Mouse (Mus musculus): Measurements from ENCODE around the gene Trim60. TPM values are rescaled to one million over a fixed set of nuclear protein-coding genes. Genes with fewer than 3 reads are reported as not detected.
"Not testable (repeated sequence)": the region's sequence is repeated elsewhere in the genome, so short reads cannot be mapped to it uniquely, and the experiment has no call there.

Gene Trim60
- polyA plus RNA-seq (2012; rRNA removed), result not detected in 2 replicates

- no peak for DNase-seq (ENCODE audit: low read depth)
Measured at GRCm38 (mm10) chr8:65018423-65018822, at the start of gene Trim60, which contains the start of gene Trim61. Gene Trim60, minus strand, starts transcription at chr8:65018584. Gene Trim61, minus strand, starts transcription at chr8:65018523.

DNA sequence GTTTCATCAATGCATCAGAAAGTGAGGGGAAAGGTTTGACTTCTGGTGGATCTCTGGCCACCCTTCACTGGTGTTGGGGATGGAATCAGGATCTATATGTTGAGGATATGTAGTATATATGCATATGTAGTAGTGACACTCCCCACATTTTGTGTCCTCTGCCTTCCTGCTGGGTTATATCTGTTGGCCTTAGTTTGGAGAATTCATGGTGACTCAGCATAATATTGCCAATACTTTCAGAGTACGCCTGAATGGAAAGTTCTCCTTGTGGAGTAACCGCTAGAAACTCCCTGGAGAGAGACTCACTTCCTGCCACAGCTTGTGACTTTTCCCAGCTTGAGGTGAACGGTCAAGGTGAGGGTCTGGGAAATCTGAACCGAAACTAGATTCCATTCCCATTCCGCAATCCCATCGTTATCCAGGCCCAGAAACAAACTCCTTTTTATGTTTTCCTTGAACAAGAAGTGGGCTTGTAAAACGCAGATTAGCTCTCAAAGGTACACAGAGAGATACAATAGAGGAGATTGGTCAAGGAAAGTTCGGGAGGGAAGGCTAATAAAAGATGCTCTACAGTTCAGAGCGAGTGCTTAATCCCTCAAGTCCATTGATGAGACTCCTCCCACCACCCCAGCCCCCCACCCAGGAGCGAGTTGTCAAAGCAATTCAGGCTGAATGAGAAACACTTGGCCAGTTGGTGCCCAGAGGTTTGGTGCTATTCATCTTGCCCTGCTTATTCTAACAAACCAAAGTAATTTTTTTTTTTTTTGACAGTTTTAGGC lies 49.5 kb upstream of the Trim60 start:
- DNase-seq (ENCODE audit: low read depth), result no peak

- DNase-seq (ENCODE audit: low read depth), result no peak
Measured at GRCm38 (mm10) chr8:65067031-65067430, 48.6 kb upstream of the Trim60 start.

- DNase-seq (ENCODE audit: low read depth), result no peak
Measured at GRCm38 (mm10) chr8:65065622-65066021, 47.2 kb upstream of the Trim60 start.

GRCm38 (mm10) chr8:65064071-65064470 lies 45.7 kb upstream of the Trim60 start:
- DNase-seq (ENCODE audit: low read depth), result no peak

DNA sequence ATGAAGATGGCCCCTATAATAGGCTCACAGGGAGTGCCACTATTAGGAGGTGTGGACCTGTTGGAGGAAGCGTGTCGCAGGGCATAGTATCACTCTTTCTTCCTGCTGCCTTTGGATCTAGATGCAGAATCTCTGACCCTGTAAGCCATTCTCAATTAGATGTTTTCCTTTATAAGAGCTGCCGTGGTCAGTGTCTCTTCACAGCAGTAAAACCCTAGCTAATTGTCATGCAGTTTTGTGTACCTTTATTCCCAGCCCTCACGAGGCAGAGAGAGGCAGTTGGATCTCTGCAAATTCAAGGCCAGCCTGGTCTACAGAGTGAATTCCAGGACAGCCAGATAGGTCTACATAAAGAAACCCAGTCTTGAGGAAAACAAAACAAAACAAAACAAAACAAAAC lies 43.8 kb upstream of the Trim60 start:
- no peak for DNase-seq (ENCODE audit: low read depth)

DNA sequence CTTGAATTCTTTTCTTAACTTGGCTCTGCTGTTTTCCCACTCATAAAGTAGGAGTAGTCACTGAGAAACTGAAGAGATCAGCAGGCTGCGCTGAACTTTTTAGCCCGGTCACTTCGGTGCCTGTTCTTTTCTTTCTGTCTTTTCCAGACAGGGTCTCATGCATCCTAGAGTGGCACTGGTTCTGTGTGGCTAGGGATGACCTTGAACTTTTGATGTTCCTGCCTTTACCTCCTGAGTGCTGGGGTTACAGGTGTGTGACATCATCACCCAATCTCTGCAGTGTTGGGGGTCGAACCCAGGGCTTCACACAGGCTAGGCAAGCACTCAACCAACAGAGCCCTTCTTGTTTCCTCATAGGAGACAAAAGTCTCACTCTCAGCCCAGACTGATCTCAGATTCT lies 38.3 kb upstream of the Trim60 start:
- no peak for DNase-seq (ENCODE audit: low read depth)

- DNase-seq (ENCODE audit: low read depth), result no peak
Measured at GRCm38 (mm10) chr8:65053968-65054367, 35.6 kb upstream of the Trim60 start.

GRCm38 (mm10) chr8:65053554-65053953 lies 35.2 kb upstream of the Trim60 start:
- no peak for DNase-seq (ENCODE audit: low read depth)

DNA sequence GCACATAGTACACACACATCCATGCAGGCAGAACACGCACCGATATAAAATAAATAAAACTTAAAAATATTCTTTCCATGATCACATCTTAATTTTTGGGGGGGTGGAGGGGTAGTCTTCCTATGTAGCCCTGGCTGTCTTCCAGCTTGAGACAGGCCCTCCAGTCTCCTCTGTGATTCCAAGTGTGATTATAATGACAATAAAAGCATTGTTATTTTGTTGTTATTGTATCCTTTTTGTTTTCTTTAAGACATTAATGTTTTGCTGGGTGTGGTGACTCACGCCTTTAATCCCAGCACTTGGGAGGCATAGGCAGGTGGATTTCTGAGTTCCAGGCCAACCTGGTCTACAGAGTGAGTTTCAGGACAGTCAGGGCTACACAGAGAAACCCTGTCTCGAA lies 29.4 kb upstream of the Trim60 start:
- DNase-seq (ENCODE audit: low read depth), result no peak

- DNase-seq (ENCODE audit: low read depth), result no peak
Measured at GRCm38 (mm10) chr8:65047193-65047592, 28.8 kb upstream of the Trim60 start.

- no peak for DNase-seq (ENCODE audit: low read depth)
Measured at GRCm38 (mm10) chr8:65046565-65046964, 28.2 kb upstream of the Trim60 start.

DNA sequence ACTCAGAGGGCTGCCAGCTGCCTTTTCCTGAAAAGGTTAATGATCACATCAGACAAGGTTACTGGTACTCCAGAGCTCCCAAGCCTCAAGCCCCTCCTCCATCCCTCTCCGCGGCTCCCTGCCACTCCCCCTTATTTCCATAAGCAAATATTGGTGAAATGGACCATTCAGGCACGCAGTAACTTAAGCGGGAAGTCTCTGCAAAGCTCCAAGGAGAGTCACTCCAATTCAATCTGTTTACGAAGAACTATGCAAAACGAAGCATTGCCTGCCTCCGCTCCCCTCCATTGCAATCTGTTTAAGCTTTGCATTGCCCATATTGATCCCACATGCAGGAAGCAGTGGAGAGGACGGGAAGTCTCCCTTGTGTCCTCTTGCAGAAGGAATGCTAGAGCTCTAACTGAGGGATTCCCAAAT lies 18.7 kb upstream of the Trim60 start, which contains the start of gene Apela:
Gene Apela (minus strand): TSS at position 220 of the 417 bp plus-strand sequence.
- no peak for DNase-seq (ENCODE audit: low read depth)

GRCm38 (mm10) chr8:65034136-65034535 lies 15.8 kb upstream of the Trim60 start:
- no peak for DNase-seq (ENCODE audit: low read depth)

GRCm38 (mm10) chr8:65033056-65033455 lies 14.7 kb upstream of the Trim60 start:
- DNase-seq (ENCODE audit: low read depth), result no peak

DNA sequence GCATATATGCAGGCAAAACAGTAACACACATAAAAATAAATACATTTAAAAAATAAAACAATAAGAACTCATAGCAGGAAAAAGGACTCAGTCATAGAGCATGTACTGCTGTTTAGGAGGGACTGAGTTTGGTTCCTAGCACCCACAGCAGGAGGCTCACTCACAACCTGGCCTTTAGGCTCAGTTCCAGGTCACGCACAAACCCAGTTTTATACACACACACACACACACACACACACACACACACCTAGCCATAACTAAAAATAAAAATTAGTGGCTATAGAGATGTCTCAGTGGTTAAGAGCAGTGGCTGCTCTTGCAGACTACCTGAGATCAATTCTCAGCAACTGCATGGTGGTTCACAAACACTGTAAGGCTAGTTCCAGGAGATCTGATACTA lies 13.7 kb upstream of the Trim60 start:
- no peak for DNase-seq (ENCODE audit: low read depth)

GRCm38 (mm10) chr8:65030735-65031485 lies 12.5 kb upstream of the Trim60 start:
- DNase-seq (ENCODE audit: low read depth), result no peak

- no peak for DNase-seq (ENCODE audit: low read depth)
Measured at GRCm38 (mm10) chr8:65029776-65030175, 11.4 kb upstream of the Trim60 start.

- no peak for DNase-seq (ENCODE audit: low read depth)
Measured at GRCm38 (mm10) chr8:65028959-65029686, 10.7 kb upstream of the Trim60 start.

DNA sequence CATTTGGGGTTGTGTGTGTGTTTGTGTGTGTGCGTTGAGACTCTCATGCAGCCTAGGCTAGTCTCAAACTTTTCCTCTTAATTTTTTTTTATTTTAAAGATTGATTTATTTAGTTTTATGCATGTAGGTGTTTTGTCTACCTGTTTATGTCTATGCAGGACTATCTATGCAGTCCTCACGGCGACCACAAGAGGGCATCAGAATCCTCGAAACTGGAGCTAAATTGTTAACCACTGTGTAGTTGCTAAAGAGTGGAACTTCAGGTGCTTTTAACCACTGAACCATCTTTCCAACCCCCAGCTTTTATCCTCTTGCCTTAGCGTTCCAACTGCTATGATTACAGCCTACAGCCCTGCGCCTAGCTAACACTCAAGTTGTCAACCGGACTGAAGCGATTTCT lies 4.1 kb upstream of the Trim60 start:
- DNase-seq (ENCODE audit: low read depth), result no peak

GRCm38 (mm10) chr8:65007616-65008015 lies 10.8 kb downstream of the Trim60 start:
- DNase-seq (ENCODE audit: low read depth), result not testable (repeated sequence)

DNA sequence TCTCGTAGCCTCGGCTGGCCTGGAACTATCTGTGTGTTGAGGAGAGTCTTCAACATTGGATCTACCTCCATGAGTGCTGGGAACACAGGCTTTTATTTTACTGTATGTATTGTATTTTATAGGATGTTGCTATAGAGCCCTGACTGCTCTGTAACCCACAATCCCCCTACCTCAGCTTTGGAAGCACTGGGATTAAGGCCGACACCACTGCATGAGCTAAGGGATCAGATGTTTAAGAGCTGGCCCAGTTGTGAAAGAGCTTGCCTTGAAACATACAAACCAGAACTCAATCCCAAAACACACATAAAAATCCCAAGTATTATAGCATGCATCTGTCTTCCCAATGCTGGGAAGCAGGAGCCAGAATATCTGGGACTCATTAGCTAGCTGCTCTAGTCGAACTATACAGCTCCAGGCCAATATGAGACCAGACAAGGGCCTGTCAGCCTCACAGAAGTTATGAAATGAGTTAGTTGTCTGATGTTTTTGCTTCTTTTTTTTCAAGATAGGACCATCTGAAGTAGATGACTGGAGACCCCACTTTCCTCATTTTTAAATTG lies 19.5 kb downstream of the Trim60 start:
- DNase-seq (ENCODE audit: low read depth), result no peak

All from gonadal fat pad, adult 2 months (tissue).